In the genomic region with DNA sequence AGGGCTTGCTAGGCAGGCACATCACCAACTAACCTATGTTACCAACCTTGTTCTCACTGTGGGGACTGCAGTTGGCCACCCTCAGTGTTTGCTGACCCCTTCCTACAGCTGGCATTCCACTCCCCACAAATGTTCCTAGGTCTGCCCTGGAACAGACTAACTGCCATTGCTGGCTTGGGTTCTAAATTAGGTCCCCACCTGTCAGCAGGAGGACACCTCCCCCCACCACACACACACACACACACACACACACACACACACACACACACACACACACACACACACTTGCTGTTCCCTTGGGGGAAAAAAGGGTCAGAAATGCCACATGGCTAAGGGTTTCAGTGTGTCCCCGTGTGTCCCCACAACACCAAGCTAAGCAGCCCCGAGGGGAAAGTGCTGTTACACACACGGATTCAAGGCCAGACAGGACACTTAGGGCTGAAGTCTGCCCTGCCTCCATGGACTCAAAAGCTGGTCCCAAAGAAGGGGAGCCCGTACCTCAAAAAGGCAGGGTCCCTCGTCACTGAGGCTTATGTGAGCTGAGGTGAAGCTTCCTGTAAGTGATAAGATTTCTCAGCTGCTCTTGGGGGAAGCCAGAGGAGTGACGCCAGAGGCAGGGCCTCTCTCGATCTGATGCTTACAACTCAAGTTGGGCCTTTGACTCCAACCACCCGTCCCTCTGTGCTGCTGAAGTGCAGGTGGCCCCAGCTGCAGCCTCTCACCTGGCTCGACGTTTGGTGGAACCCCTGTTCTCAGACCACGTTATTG, we compare ENCODE assay signal across 12 mouse cellular contexts.
"Had no signal": no experiment of that assay in that cellular context is flagged by ENCODE, and none has a peak within 500 bp of the region (broad histone marks: within the 10 kb centered on the region; RNA-seq: fewer than 3 reads in every experiment).

No protein-coding gene starts in this region.

- H3K36me3 ChIP-seq: kidney, embryonic 15.5 days; liver, embryonic 13.5 days; midbrain, embryonic 10.5 days; midbrain, embryonic 13.5 days had no signal

- H3K4me3 ChIP-seq: kidney, embryonic 15.5 days; liver, embryonic 13.5 days; megakaryocyte, embryonic 14.5 days; midbrain, embryonic 10.5 days; midbrain, embryonic 13.5 days had no signal

- H3K4me2 ChIP-seq: kidney, embryonic 15.5 days; liver, embryonic 13.5 days; midbrain, embryonic 13.5 days had no signal

- ATAC-seq: midbrain, embryonic 13.5 days; midbrain, embryonic 16.5 days had no signal

- DNase-seq: kidney, adult 11 months; kidney, adult 8-10 months; kidney, postnatal 10 days; kidney, postnatal 36 days; left cerebral cortex, postnatal 4 days; liver, embryonic 13.5 days; lung, adult 2 months had no signal

- H3K27me3 ChIP-seq: kidney, embryonic 15.5 days; liver, embryonic 13.5 days; midbrain, embryonic 13.5 days had no signal
